Mouse (Mus musculus) midbrain, embryonic 11.5 days (tissue): ENCODE results near the gene Ublcp1. TPM values are rescaled to one million over a fixed set of nuclear protein-coding genes. Genes with fewer than 3 reads are reported as not detected.

ENCODE experiments used
- ATAC-seq: fragments of 200-750 bp; cut with Nextera tagmentation; 2 replicates; pipeline ENCODE4 v1.8.0; 2017; ENCODE audit warnings: moderate TSS enrichment, moderate library complexity; ENCODE audit not compliant: low FRiP score
- DNase-seq: peaks from one replicate; pipeline ENCODE4 v3.0.0; 2015; ENCODE audit warnings: low spot score; ENCODE audit errors: missing footprints
- H3K27ac ChIP-seq: fragments of 300-500 bp; sonication (generic); 2 replicates; pipeline ENCODE4 v1.5.1; 2014; ENCODE audit warnings: low read depth, low read length
- H3K27me3 ChIP-seq: fragments of 300-500 bp; sonication (generic); 2 replicates; pipeline ENCODE4 v1.6.1; 2014; ENCODE audit warnings: mild to moderate bottlenecking, low read length, moderate library complexity, mixed read lengths; ENCODE audit not compliant: control insufficient read depth, insufficient read depth
- H3K36me3 ChIP-seq: fragments of 300-500 bp; sonication (generic); 2 replicates; pipeline ENCODE4 v1.6.1; 2014; ENCODE audit warnings: mild to moderate bottlenecking, low read length, moderate library complexity, mixed read lengths; ENCODE audit not compliant: control insufficient read depth, insufficient read depth
- H3K4me1 ChIP-seq: fragments of 300-500 bp; sonication (generic); 2 replicates; pipeline ENCODE4 v1.6.1; 2014; ENCODE audit warnings: low read length; ENCODE audit not compliant: control insufficient read depth, insufficient read depth
- H3K4me2 ChIP-seq: fragments of 300-500 bp; sonication (generic); 2 replicates; pipeline ENCODE4 v1.6.1; 2014; ENCODE audit warnings: mild to moderate bottlenecking, moderate library complexity
- H3K4me3 ChIP-seq: fragments of 300-500 bp; sonication (generic); 2 replicates; pipeline ENCODE4 v1.5.1; 2014; ENCODE audit warnings: low read depth, low read length
- H3K9ac ChIP-seq: fragments of 300-500 bp; sonication (generic); 2 replicates; pipeline ENCODE4 v1.6.1; 2014; ENCODE audit warnings: low read length
- H3K9me3 ChIP-seq: fragments of 300-500 bp; sonication (generic); 2 replicates; pipeline ENCODE4 v1.6.1; 2016; ENCODE audit warnings: low read length; ENCODE audit not compliant: control insufficient read depth
- WGBS: fragments of 180-500 bp; shearing (Covaris S2); extraction: QIAGEN DNeasy Blood & Tissue Kit; methylation state at CpG from one replicate; pipeline ENCODE4 v1.1.7; 2014; 5-methylcytosine and 5-hydroxymethylcytosine counted together
- polyA plus RNA-seq: library from polyadenylated mRNA; unstranded; fragments of >200 nt; fragmentation: Nextera tagmentation; extraction: Ambion mirVana; gene quantifications from 2 replicates; pipeline ENCODE4 v1.2.1, GENCODE M21; 2014

The Ublcp1 gene
- polyA plus RNA-seq, 1 experiment from 2014 or later: 79.2 TPM

DNA sequence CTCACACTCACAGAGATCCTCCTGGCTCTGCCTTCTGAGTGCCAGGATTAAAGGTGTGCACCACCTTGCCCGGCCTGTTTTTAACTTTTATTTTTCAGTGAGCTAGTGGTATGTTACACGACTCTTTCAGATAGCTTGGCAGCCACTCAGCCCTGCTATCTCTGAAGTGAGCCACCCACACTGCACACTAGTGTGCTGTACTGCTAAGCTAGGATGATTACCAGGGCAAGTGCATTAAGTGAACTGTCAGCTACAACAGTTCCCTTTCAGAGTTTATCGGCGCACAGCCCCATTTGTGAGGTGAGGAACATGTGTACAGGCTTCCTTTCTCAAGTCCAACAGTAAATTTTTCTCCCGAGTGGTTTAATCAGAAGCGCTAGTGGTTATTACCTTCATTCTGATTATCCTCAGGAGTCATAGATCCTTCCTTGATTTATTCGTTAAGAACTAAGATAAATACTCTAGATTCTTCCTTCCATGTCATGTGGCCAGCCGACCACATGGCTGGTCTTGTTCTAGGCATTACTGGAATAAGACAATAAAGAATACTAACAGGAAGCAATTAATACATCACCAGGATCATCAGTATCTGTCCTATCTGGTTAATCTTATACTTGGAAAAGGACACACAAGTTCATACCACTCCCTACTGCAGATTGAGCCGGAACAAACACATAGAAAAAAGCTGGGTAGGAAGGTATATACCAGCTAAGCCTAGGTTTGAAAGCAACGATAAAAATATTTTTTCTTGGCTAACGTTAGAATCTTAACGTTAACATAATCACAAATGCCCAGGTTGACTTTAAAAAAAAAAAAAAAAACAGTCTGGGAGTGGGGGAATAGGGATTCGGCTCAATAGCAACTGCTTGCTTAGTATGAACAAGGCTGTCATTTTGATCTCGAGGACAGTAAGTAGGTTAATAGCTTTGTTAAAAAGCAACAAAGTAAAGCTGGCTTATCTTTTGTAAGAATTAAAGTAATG is 42.0 kb upstream of the Ublcp1 start:
- no peaks in the 10 kb centered on the region for H3K36me3 ChIP-seq
- H3K4me2 ChIP-seq: no peak overlapping the region
- H3K4me1 ChIP-seq: peaks cover 6% of the 10 kb centered on the region; the same call in 1 of the 2 replicates
- WGBS: 85% methylated on average over 14 of the region's 14 CpGs
- no peaks in the 10 kb centered on the region for H3K9me3 ChIP-seq
- H3K27ac ChIP-seq: no peak overlapping the region
- no peak overlapping the region for H3K9ac ChIP-seq
- H3K4me3 ChIP-seq: no peak overlapping the region
- no peaks in the 10 kb centered on the region for H3K27me3 ChIP-seq
- DNase-seq (no peak), ATAC-seq (no peak)

DNA sequence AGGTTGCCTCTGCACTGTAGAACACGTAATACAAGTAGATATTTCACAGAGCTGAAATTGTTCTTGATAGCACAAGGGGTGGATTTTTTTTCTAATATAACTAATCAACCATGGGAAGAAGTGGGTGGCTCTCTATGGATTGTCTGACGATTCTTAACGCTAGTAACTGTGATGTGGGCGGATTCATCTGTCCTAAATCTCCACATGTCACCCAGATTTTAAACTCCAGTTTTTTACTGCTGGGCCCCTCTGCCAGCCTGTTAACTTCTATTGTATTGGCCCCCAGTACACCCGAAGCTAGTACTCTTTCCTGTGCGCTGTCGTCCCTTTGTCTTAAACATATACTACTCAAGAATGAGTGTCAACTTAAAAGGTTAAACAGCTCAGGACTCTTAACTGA is 40.1 kb upstream of the Ublcp1 start:
- Histone ChIP-seq H3K9ac (no peak overlapping the region), H3K4me3 (no peak overlapping the region), H3K27me3 (no peaks in the 10 kb centered on the region), H3K36me3 (no peaks in the 10 kb centered on the region), H3K4me1 (no peaks in the 10 kb centered on the region), H3K9me3 (no peaks in the 10 kb centered on the region), H3K27ac (no peak overlapping the region), H3K4me2 (no peak overlapping the region)
- DNase-seq: no peak
- 87% methylated on average over 7 of the region's 7 CpGs for WGBS
- no peak for ATAC-seq

DNA sequence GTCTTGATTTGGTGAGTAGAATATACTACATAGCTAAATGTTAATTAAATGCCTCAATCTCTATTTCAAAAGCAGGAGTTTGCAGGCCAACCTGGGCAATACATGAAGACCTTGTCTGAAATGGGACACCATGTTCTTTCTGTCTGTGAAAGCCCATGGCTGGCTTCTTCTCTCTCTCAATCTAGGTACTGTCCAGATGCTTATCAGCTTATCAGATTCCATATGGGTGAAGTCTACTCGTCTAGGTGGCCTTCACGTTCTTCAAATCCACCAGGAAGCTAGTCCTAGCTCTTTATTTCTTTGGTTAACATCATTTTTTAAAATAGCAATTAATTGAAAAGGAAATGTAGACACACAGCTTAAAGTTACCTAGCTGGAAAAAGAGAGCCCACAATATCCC is 39.6 kb upstream of the Ublcp1 start:
- Histone ChIP-seq H3K4me3 (no peak overlapping the region), H3K4me1 (no peaks in the 10 kb centered on the region), H3K27me3 (no peaks in the 10 kb centered on the region), H3K36me3 (no peaks in the 10 kb centered on the region), H3K27ac (no peak overlapping the region), H3K9ac (no peak overlapping the region), H3K4me2 (no peak overlapping the region), H3K9me3 (no peaks in the 10 kb centered on the region)
- no peak for ATAC-seq
- 88% methylated on average over 2 of the region's 2 CpGs for WGBS
- no peak for DNase-seq

DNA sequence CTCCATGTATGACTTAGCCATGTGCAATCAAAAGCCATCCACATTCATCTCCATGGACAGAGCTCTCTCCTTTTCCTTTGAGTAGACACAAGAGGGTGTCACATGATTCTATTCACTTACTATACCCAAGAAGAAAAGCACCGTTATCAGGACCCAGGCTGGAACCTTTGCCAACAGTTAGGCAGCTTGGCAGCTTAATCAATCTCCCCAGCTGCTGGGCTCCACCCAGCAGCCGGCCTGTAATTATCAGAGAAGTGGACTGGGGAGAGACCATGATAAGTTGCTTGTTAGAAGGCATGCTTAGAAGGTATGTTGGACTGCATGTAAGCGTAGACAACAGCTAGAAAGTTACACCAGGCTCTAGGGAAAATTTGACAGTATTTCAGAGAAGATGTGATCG is 38.6 kb upstream of the Ublcp1 start:
- DNase-seq: no peak
- H3K4me1 ChIP-seq: no peaks in the 10 kb centered on the region
- ATAC-seq: no peak
- no peak overlapping the region for H3K9ac ChIP-seq
- H3K27me3 ChIP-seq: no peaks in the 10 kb centered on the region
- no peaks in the 10 kb centered on the region for H3K36me3 ChIP-seq
- H3K9me3 ChIP-seq: no peaks in the 10 kb centered on the region
- H3K4me3 ChIP-seq: no peak overlapping the region
- no peak overlapping the region for H3K27ac ChIP-seq
- WGBS: 82% methylated on average over 4 of the region's 4 CpGs
- H3K4me2 ChIP-seq: no peak overlapping the region

DNA sequence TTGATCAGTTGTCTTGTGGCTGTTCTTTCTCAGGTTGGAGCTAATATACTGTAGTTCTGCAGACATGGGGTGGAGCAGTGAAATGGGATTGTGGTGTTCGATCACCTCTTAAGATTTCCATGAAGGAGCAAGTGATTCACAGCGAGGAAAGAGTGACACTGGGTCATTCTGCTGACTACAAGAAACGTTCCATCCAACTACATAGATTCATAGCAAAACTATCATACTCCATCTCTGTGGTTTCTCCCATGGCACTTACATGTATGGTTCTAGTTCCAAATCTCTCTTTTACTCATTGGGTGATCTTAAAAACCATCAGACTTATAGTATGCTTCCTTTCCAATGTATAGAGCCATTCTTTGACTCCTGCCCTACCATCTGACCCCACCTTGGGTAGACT is 34.5 kb upstream of the Ublcp1 start:
- 88% methylated on average over 3 of the region's 3 CpGs for WGBS
- no peak for DNase-seq
- no peak for ATAC-seq
- Histone ChIP-seq H3K27ac (no peak overlapping the region), H3K27me3 (no peaks in the 10 kb centered on the region), H3K4me1 (no peaks in the 10 kb centered on the region), H3K9me3 (no peaks in the 10 kb centered on the region), H3K4me3 (no peak overlapping the region), H3K9ac (no peak overlapping the region), H3K4me2 (no peak overlapping the region), H3K36me3 (no peaks in the 10 kb centered on the region)

DNA sequence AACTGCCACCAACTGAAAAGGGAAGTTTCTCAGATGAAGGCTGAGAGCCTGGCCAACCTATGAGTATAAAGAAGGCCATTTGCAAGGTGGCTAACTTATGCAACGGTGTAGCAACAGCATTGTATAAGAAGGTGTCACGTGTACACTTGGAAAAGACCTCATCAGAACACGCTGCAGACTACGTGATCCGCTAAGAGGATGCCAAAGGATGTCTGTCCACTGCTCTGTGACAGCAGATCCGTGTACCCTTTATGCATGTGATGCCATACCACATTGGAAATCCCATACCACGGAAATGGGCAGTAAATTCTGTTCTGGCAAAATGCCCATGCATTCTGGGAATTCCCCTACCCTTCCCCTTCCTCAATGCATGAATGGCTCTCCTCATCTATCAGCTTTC is 33.8 kb upstream of the Ublcp1 start:
- ATAC-seq: no peak

DNA sequence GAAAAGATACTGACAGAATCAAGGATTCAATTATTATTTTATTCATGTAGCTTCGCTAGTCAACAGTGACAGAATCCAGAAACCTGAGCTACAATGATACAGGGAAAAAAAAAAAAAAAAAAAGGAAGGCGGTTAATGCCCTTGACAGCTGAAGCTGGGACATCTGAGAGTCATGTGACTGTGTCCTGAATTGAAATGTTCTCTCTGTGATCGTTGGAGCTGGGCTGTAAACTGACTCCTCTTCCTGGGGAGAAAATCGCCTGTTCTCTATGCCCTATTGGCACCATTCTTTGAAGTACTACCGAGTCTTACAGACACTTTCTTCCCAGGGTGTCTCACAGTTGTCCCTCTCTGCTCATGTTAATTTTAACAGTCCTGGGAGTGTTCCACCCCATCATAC is 32.6 kb upstream of the Ublcp1 start:
- 53% methylated on average over 5 of the region's 5 CpGs for WGBS
- no peak for ATAC-seq

More for the DNA sequence above, 33.8 kb upstream of the Ublcp1 start:
- Histone ChIP-seq H3K36me3 (no peaks in the 10 kb centered on the region), H3K4me1 (no peaks in the 10 kb centered on the region), H3K9me3 (no peaks in the 10 kb centered on the region), H3K9ac (no peak overlapping the region), H3K4me2 (no peak overlapping the region), H3K27ac (no peak overlapping the region), H3K4me3 (no peak overlapping the region), H3K27me3 (no peaks in the 10 kb centered on the region)
- 97% methylated on average over 7 of the region's 7 CpGs for WGBS
- no peak for DNase-seq

DNA sequence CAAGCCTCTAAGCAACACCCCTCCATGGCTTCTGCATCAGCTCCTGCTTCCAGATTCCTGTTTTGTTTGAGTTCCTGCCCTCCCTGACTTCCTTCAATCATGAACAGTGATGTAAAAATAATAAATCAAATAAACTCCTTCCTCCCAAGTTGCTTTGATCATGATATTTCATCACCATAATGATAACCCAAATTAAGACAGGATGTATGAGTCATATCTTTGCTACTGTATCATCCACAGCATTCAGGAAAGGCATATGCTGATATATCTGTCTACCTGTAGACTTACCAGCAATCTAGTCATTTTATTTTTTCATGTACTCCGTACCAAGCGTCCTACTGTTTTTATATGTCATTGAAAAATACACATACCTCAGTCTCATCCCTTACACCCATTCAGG is 31.2 kb upstream of the Ublcp1 start:
- WGBS: 90% methylated on average over 2 of the region's 2 CpGs
- no peak overlapping the region for H3K27ac ChIP-seq
- ATAC-seq: no peak
- no peaks in the 10 kb centered on the region for H3K4me1 ChIP-seq
- H3K9ac ChIP-seq: no peak overlapping the region
- H3K9me3 ChIP-seq: no peaks in the 10 kb centered on the region
- H3K27me3 ChIP-seq: no peaks in the 10 kb centered on the region
- no peak overlapping the region for H3K4me2 ChIP-seq
- H3K36me3 ChIP-seq: no peaks in the 10 kb centered on the region
- no peak overlapping the region for H3K4me3 ChIP-seq
- no peak for DNase-seq

More for the DNA sequence above, 32.6 kb upstream of the Ublcp1 start:
- Histone ChIP-seq H3K27me3 (no peaks in the 10 kb centered on the region), H3K27ac (no peak overlapping the region), H3K4me2 (no peak overlapping the region), H3K4me3 (no peak overlapping the region), H3K9me3 (no peaks in the 10 kb centered on the region), H3K9ac (no peak overlapping the region), H3K36me3 (no peaks in the 10 kb centered on the region), H3K4me1 (no peaks in the 10 kb centered on the region)
- DNase-seq: no peak

DNA sequence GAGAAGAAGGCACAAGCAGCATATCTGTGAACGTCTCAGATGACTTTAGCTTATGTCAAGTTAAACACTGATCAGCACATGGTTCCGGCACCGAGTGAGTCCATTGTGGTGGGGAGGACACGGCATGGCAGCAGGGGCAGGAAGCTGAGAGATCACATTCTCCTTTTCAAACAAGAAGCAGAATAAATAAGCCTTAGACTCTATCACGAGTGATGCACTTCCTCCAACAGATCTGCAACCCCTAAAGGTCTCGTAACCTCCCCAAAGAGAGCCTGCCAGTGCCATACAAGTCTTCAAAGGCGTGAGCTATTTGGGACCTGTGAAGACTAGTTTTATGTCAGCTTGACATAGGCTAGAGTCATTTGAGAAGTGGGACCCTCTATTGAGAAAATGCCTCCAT is 30.7 kb upstream of the Ublcp1 start:
- H3K4me3 ChIP-seq: no peak overlapping the region
- no peaks in the 10 kb centered on the region for H3K36me3 ChIP-seq
- no peaks in the 10 kb centered on the region for H3K9me3 ChIP-seq
- 85% methylated on average over 7 of the region's 7 CpGs for WGBS
- H3K4me1 ChIP-seq: no peaks in the 10 kb centered on the region
- no peak overlapping the region for H3K9ac ChIP-seq
- no peak overlapping the region for H3K27ac ChIP-seq
- H3K27me3 ChIP-seq: no peaks in the 10 kb centered on the region
- ATAC-seq (no peak), DNase-seq (no peak)
- H3K4me2 ChIP-seq: no peak overlapping the region
